Mouse (Mus musculus) stomach, embryonic 16.5 days (tissue): ENCODE data around the gene 1700028K03Rik. TPM values are rescaled to one million over a fixed set of nuclear protein-coding genes. Genes with fewer than 3 reads are reported as not detected.

Source experiments
- ATAC-seq: fragments of 200-750 bp; cut with Nextera tagmentation; 2 replicates; pipeline ENCODE4 v1.8.0; 2017; ENCODE audit warnings: moderate number of reproducible peaks, moderate TSS enrichment; ENCODE audit not compliant: insufficient read depth, low FRiP score
- H3K27ac ChIP-seq: fragments of 300-500 bp; sonication (generic); 2 replicates; pipeline ENCODE4 v1.5.1; 2014; ENCODE audit warnings: low read length
- H3K27me3 ChIP-seq: fragments of 300-500 bp; sonication (generic); 2 replicates; pipeline ENCODE4 v1.6.1; 2014; ENCODE audit warnings: low read length, control low read depth, mixed read lengths; ENCODE audit not compliant: control insufficient read depth, insufficient read depth
- H3K36me3 ChIP-seq: fragments of 300-500 bp; sonication (generic); 2 replicates; pipeline ENCODE4 v1.6.1; 2014; ENCODE audit warnings: low read length; ENCODE audit not compliant: control insufficient read depth, insufficient read depth
- H3K4me1 ChIP-seq: fragments of 300-500 bp; sonication (generic); 2 replicates; pipeline ENCODE4 v1.6.1; 2014; ENCODE audit warnings: low read length, control low read depth, mixed read lengths; ENCODE audit not compliant: control insufficient read depth, insufficient read depth
- H3K4me2 ChIP-seq: fragments of 300-500 bp; sonication (generic); 2 replicates; pipeline ENCODE4 v1.6.1; 2014; ENCODE audit warnings: low read depth, low read length, mixed read lengths
- H3K4me3 ChIP-seq: fragments of 300-500 bp; sonication (generic); replicated peaks from 2 replicates; pipeline ENCODE4 v1.5.1; 2014; ENCODE audit warnings: mild to moderate bottlenecking, low read length
- H3K9ac ChIP-seq: fragments of 300-500 bp; sonication (generic); 2 replicates; pipeline ENCODE4 v1.6.1; 2014; ENCODE audit warnings: low read length
- H3K9me3 ChIP-seq: fragments of 300-500 bp; sonication (generic); replicated peaks from 2 replicates; pipeline ENCODE4 v1.6.1; 2016; ENCODE audit warnings: low read length, control low read depth; ENCODE audit not compliant: control insufficient read depth
- WGBS: fragments of 180-500 bp; shearing (Covaris S2); extraction: QIAGEN DNeasy Blood & Tissue Kit; methylation state at CpG from one replicate; pipeline ENCODE4 v1.1.7; 2014; 5-methylcytosine and 5-hydroxymethylcytosine counted together
- polyA plus RNA-seq: library from polyadenylated mRNA; unstranded; fragments of >200 nt; fragmentation: Nextera tagmentation; extraction: Ambion mirVana; gene quantifications from 2 replicates; pipeline ENCODE4 v1.2.1, GENCODE M21; 2015

The 1700028K03Rik gene
- polyA plus RNA-seq, 1 experiment from 2014 or later: 0.09 TPM

DNA sequence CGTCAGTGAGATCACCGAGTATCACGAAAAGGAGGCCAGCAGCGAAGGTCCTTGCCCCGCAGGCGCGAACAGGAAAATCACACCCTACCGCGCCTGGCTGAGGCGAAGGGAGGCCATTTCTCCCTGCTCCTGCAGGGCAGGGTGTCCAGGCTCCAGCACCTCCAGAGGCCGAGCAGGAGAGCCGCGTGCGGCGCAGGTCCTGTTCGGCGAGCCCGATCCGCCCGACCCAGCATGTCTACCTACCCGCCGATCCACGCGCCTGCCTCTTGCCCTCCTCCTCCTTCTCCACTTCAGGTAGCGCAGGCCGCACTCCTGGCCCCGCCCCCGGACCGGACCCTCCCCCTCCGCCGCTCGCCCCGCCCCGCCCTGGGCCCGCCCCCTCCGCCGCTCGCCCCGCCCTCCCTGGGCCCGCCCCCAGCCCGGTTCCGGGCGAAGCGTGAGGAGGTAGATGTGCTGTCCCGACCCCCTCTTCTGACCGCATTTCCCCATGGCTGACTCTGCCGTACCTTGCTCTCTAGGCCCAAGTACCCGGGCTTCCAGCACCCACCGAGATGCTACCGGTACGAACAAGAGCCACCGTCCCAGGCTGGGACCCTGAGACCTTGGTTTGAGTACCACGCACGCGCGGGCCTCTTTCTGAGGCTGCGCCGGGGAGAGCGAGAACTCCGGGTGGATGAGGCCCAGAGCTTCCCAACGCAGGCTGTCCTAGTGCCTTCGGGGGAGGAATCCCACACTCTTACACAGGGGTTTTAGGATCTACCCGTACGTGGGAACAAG is 63.0 kb downstream of the 1700028K03Rik start, which contains the start of the genes Rpap2 and Glmn:
Gene Rpap2, plus strand, starts transcription at position 73 of the 777 bp plus-strand sequence.
Gene Glmn, minus strand, starts transcription at position 588 of the 777 bp plus-strand sequence.
- Histone ChIP-seq H3K9me3 (no peaks in the 10 kb centered on the region), H3K4me1 (0 out of 2 replicates have a peak, but pooled peaks cover 3% of the 10 kb centered on the region), H3K4me2 (peak within 1 kb of the TSS; percentile 88), H3K27ac (peak within 1 kb of the TSS; percentile 91), H3K27me3 (no peaks in the 10 kb centered on the region), H3K9ac (peak within 1 kb of the TSS; percentile 90), H3K4me3 (peak within 1 kb of the TSS; percentile 70), H3K36me3 (peaks cover 3% of the 10 kb centered on the region; the same call in 1 of the 2 replicates)
- WGBS: under 1% methylated on average over 60 of the region's 64 CpGs
- peak; percentile 96 for ATAC-seq

DNA sequence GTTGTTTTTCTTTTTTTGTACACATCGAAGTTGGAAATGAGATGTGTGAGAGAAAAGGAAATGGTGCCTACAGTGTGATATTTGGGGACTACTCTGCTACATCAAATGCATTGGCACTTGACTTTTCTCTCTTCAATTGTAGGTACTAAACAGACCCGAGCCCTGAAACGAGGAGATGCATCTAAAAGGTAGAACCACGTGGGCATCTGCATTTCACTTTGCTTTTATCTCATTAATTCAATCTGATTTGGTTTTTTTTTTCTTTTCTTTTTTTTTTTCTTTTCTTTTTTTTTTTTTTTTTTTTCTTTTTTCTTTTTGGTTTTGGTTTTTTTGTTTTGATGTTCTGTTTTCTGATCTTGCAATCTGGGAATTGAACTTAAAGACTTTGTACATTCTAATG is 63.9 kb downstream of the 1700028K03Rik start:
- Histone ChIP-seq H3K4me2 (peak overlapping the region; percentile 88), H3K9me3 (no peaks in the 10 kb centered on the region), H3K4me3 (peak overlapping the region; percentile 70), H3K27ac (peak overlapping the region; percentile 83; the same call in 1 of the 2 replicates), H3K27me3 (no peaks in the 10 kb centered on the region), H3K9ac (peak overlapping the region; percentile 90; the same call in 1 of the 2 replicates), H3K4me1 (0 out of 2 replicates have a peak, but pooled peaks cover 3% of the 10 kb centered on the region), H3K36me3 (peaks cover 9% of the 10 kb centered on the region)
- 22% methylated on average over 4 of the region's 4 CpGs for WGBS
- ATAC-seq: no peak

Other genes starting within 250 kb of the 1700028K03Rik start
- gene Tgfbr3, start 245.1 kb upstream of the 1700028K03Rik start, polyA plus RNA-seq: 29.5 and 31.1 TPM in 2 replicates
- 2.2 and 2.4 TPM in 2 replicates for gene Brdt, start 203.6 kb upstream of the 1700028K03Rik start, polyA plus RNA-seq
- 1.4 and 1.8 TPM in 2 replicates for gene Ephx4, start 132.0 kb upstream of the 1700028K03Rik start, polyA plus RNA-seq
- not detected in 2 replicates for gene Lpcat2b, start 103.2 kb upstream of the 1700028K03Rik start, polyA plus RNA-seq
- 3.6 and 3.8 TPM in 2 replicates for gene Btbd8, start 96.7 kb upstream of the 1700028K03Rik start, polyA plus RNA-seq
- 0.20 and 0.46 TPM in 2 replicates for gene Gm42669, start 27.1 kb upstream of the 1700028K03Rik start, polyA plus RNA-seq
- gene Rpap2, start 62.7 kb downstream of the 1700028K03Rik start, polyA plus RNA-seq: 16.3 and 19.4 TPM in 2 replicates
- 20.9 and 25.8 TPM in 2 replicates for gene Glmn, start 63.2 kb downstream of the 1700028K03Rik start, polyA plus RNA-seq
- gene Gfi1, start 191.3 kb downstream of the 1700028K03Rik start, polyA plus RNA-seq: 0.66 and 1.1 TPM in 2 replicates